Mouse (Mus musculus): ENCODE results near the gene Rarres2. TPM values are rescaled to one million over a fixed set of nuclear protein-coding genes. Genes with fewer than 3 reads are reported as not detected.

The Rarres2 gene
- total RNA-seq (2014; rRNA removed; ENCODE audit: low replicate concordance) (56.8 and 72.8 TPM in 2 replicates), polyA plus RNA-seq (2015; fragmentation: Nextera tagmentation; extraction: Ambion mirVana) (65.7 and 71.8 TPM in 2 replicates)

GRCm38 (mm10) chr6:48572572-48573061, at the start of gene Rarres2:
TSS of gene Rarres2 (minus strand) at chr6:48572789.
- H3K4me2 ChIP-seq (ENCODE audit: low read depth, low read length): peak within 1 kb of the TSS; percentile 36
- WGBS: 18% methylated on average over 6 of the region's 6 CpGs
- peak; percentile 54 for ATAC-seq (ENCODE audit: insufficient read depth, low read depth)
- H3K4me1 ChIP-seq (ENCODE audit: control insufficient read depth, insufficient read depth): peaks cover 20% of the 10 kb centered on the region
- no peaks in the 10 kb centered on the region for H3K27me3 ChIP-seq (ENCODE audit: control insufficient read depth, insufficient read depth, low read length)
- DNase-seq (ENCODE audit: low spot score): peak; percentile 66
- H3K9ac ChIP-seq (replicated peaks; ENCODE audit: low read depth, low read length): no peak within 1 kb of the TSS
- no peaks in the 10 kb centered on the region for H3K36me3 ChIP-seq (replicated peaks; ENCODE audit: control insufficient read depth, insufficient read depth, low read length)
- H3K9me3 ChIP-seq (replicated peaks; ENCODE audit: control insufficient read depth, low read length): no peaks in the 10 kb centered on the region
- TF ChIP-seq EP300 (IDR thresholded peaks at IDR 0.05; ENCODE audit: low read depth) (no peak), CTCF (IDR thresholded peaks at IDR 0.05; ENCODE audit: low read depth) (no peak)
- peak within 1 kb of the TSS; percentile 67 for H3K27ac ChIP-seq (ENCODE audit: low read depth)
- H3K4me3 ChIP-seq (ENCODE audit: low read depth, low read length): no peak within 1 kb of the TSS; the same call in 1 of the 2 replicates

GRCm38 (mm10) chr6:48620031-48620430, 47.4 kb upstream of the Rarres2 start:
- H3K4me3 ChIP-seq (ENCODE audit: low read depth, low read length): no peak overlapping the region
- H3K27me3 ChIP-seq (ENCODE audit: control insufficient read depth, insufficient read depth, low read length): no peaks in the 10 kb centered on the region
- H3K4me2 ChIP-seq (ENCODE audit: low read depth, low read length): no peak overlapping the region
- DNase-seq (ENCODE audit: low spot score) (no peak), ATAC-seq (ENCODE audit: insufficient read depth, low read depth) (no peak)
- H3K36me3 ChIP-seq (replicated peaks; ENCODE audit: control insufficient read depth, insufficient read depth, low read length): peaks cover 34% of the 10 kb centered on the region
- no peak overlapping the region for H3K9ac ChIP-seq (replicated peaks; ENCODE audit: low read depth, low read length)
- H3K9me3 ChIP-seq (replicated peaks; ENCODE audit: control insufficient read depth, low read length): no peaks in the 10 kb centered on the region
- H3K27ac ChIP-seq (ENCODE audit: low read depth): no peak overlapping the region
- no peaks in the 10 kb centered on the region for H3K4me1 ChIP-seq (ENCODE audit: control insufficient read depth, insufficient read depth)
- 94% methylated on average over 30 of the region's 30 CpGs for WGBS
- no peak for TF ChIP-seq CTCF (IDR thresholded peaks at IDR 0.05; ENCODE audit: low read depth)
- no peak for TF ChIP-seq EP300 (IDR thresholded peaks at IDR 0.05; ENCODE audit: low read depth)

DNA sequence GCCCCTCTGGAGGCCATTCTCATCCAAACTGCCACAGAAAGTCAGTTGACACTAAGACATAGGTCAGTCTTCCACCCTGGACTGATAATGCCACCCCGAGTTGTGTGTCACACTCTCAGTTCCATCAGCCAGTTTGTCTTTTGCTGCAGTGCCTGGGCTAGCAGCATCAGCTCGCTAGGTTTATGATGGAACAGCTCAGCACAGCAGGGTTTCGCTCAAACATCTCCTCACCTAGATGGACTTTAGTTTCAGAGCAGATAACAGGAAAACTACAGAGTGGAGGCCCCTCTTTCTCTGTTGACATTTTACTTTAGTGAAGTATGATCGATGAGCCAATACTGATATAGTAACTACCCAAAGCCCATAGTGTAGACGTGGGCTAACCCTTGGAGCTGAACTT, 42.2 kb upstream of the Rarres2 start:
- Histone ChIP-seq H3K4me3 (ENCODE audit: low read depth, low read length) (no peak overlapping the region), H3K9ac (replicated peaks; ENCODE audit: low read depth, low read length) (no peak overlapping the region), H3K4me2 (ENCODE audit: low read depth, low read length) (no peak overlapping the region), H3K27me3 (ENCODE audit: control insufficient read depth, insufficient read depth, low read length) (no peaks in the 10 kb centered on the region), H3K4me1 (ENCODE audit: control insufficient read depth, insufficient read depth) (no peaks in the 10 kb centered on the region), H3K36me3 (replicated peaks; ENCODE audit: control insufficient read depth, insufficient read depth, low read length) (peaks cover 43% of the 10 kb centered on the region), H3K27ac (ENCODE audit: low read depth) (no peak overlapping the region), H3K9me3 (replicated peaks; ENCODE audit: control insufficient read depth, low read length) (no peaks in the 10 kb centered on the region)
- ATAC-seq (ENCODE audit: insufficient read depth, low read depth) (no peak), DNase-seq (ENCODE audit: low spot score) (no peak)
- no peak for TF ChIP-seq EP300 (IDR thresholded peaks at IDR 0.05; ENCODE audit: low read depth)
- no peak for TF ChIP-seq CTCF (IDR thresholded peaks at IDR 0.05; ENCODE audit: low read depth)
- 85% methylated on average over 5 of the region's 5 CpGs for WGBS

- no peaks in the 10 kb centered on the region for H3K4me1 ChIP-seq (ENCODE audit: control insufficient read depth, insufficient read depth)
- 70% methylated on average over 4 of the region's 4 CpGs for WGBS
- no peak overlapping the region for H3K9ac ChIP-seq (replicated peaks; ENCODE audit: low read depth, low read length)
- no peak overlapping the region for H3K27ac ChIP-seq (ENCODE audit: low read depth)
- H3K27me3 ChIP-seq (ENCODE audit: control insufficient read depth, insufficient read depth, low read length): no peaks in the 10 kb centered on the region
- no peaks in the 10 kb centered on the region for H3K9me3 ChIP-seq (replicated peaks; ENCODE audit: control insufficient read depth, low read length)
- no peak overlapping the region for H3K4me2 ChIP-seq (ENCODE audit: low read depth, low read length)
- ATAC-seq (ENCODE audit: insufficient read depth, low read depth): no peak
- peaks cover 34% of the 10 kb centered on the region for H3K36me3 ChIP-seq (replicated peaks; ENCODE audit: control insufficient read depth, insufficient read depth, low read length)
- no peak for DNase-seq (ENCODE audit: low spot score)
- no peak overlapping the region for H3K4me3 ChIP-seq (ENCODE audit: low read depth, low read length)
- no peak for TF ChIP-seq CTCF (IDR thresholded peaks at IDR 0.05; ENCODE audit: low read depth)
- no peak for TF ChIP-seq EP300 (IDR thresholded peaks at IDR 0.05; ENCODE audit: low read depth)
Observed at GRCm38 (mm10) chr6:48613464-48613863, 40.9 kb upstream of the Rarres2 start.

DNA sequence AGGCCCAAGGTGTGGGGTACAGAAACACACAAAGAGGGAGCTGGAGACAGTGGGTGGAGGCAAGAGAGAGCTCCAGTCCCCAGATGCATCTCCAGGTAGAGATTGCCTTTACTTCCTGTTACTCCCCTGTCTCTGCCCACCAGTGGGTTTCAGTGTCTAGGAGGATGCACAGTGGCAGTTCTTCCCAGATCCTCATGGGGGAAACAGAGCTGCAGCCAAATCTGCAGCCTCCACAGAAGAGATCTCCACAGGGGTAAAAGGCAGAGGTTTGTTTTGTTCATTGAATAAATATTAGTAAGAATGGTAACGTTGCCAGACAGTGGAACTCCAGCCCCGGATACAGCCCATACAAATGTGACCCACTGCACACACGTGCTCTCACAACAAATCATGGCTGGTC, 38.1 kb upstream of the Rarres2 start:
- Histone ChIP-seq H3K4me2 (ENCODE audit: low read depth, low read length) (no peak overlapping the region), H3K9ac (replicated peaks; ENCODE audit: low read depth, low read length) (no peak overlapping the region), H3K4me1 (ENCODE audit: control insufficient read depth, insufficient read depth) (no peaks in the 10 kb centered on the region), H3K4me3 (ENCODE audit: low read depth, low read length) (no peak overlapping the region), H3K9me3 (replicated peaks; ENCODE audit: control insufficient read depth, low read length) (no peaks in the 10 kb centered on the region), H3K27ac (ENCODE audit: low read depth) (no peak overlapping the region), H3K36me3 (replicated peaks; ENCODE audit: control insufficient read depth, insufficient read depth, low read length) (peaks cover 24% of the 10 kb centered on the region; the same call in 1 of the 2 replicates), H3K27me3 (ENCODE audit: control insufficient read depth, insufficient read depth, low read length) (no peaks in the 10 kb centered on the region)
- DNase-seq (ENCODE audit: low spot score) (no peak), ATAC-seq (ENCODE audit: insufficient read depth, low read depth) (no peak)
- 82% methylated on average over 3 of the region's 3 CpGs for whole genome bisulfite sequencing
- TF ChIP-seq CTCF (IDR thresholded peaks at IDR 0.05; ENCODE audit: low read depth) (no peak), EP300 (IDR thresholded peaks at IDR 0.05; ENCODE audit: low read depth) (no peak)

DNA sequence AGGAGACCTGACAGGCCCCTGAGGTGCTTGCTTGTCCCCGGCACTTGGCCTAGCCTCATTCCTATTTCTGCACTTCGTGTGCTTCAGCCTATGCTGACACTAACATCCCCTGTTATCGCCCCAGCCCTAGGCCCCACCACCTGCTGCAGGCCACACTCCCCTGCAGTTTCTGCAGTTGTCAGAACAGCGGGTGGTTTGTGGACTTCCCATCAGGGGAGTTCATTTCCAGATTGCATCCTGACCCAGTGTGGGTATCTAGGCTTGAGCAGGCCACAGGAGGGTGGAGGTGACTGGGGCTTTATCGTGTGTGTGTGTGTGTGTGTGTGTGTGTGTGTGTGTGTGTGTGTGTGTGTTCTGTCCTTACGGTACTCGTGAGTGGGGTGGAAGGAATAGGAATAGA, 36.9 kb upstream of the Rarres2 start:
- Histone ChIP-seq H3K4me3 (ENCODE audit: low read depth, low read length) (no peak overlapping the region), H3K9me3 (replicated peaks; ENCODE audit: control insufficient read depth, low read length) (no peaks in the 10 kb centered on the region), H3K9ac (replicated peaks; ENCODE audit: low read depth, low read length) (no peak overlapping the region), H3K4me1 (ENCODE audit: control insufficient read depth, insufficient read depth) (no peaks in the 10 kb centered on the region), H3K36me3 (replicated peaks; ENCODE audit: control insufficient read depth, insufficient read depth, low read length) (peaks cover 26% of the 10 kb centered on the region; the same call in 1 of the 2 replicates), H3K27ac (ENCODE audit: low read depth) (no peak overlapping the region), H3K27me3 (ENCODE audit: control insufficient read depth, insufficient read depth, low read length) (no peaks in the 10 kb centered on the region), H3K4me2 (ENCODE audit: low read depth, low read length) (no peak overlapping the region)
- TF ChIP-seq CTCF (IDR thresholded peaks at IDR 0.05; ENCODE audit: low read depth): no peak
- no peak for TF ChIP-seq EP300 (IDR thresholded peaks at IDR 0.05; ENCODE audit: low read depth)
- ATAC-seq (ENCODE audit: insufficient read depth, low read depth) (no peak), DNase-seq (ENCODE audit: low spot score) (no peak)
- WGBS: 43% methylated on average over 7 of the region's 7 CpGs
